Mouse (Mus musculus) layer of hippocampus, adult 9-10 months (tissue): Measurements from ENCODE around the gene Ssbp2.

ENCODE experiments used
- DNase-seq: peaks from one replicate; pipeline ENCODE4 v3.0.0; 2022; ENCODE audit warnings: low spot score

The Ssbp2 gene

GRCm38 (mm10) chr13:91459896-91460620 lies at the start of gene Ssbp2:
Gene Ssbp2, plus strand, starts transcription at chr13:91460283.
- no peak for DNase-seq

GRCm38 (mm10) chr13:91413752-91414503 lies 46.2 kb upstream of the Ssbp2 start:
- DNase-seq = no peak

GRCm38 (mm10) chr13:91415896-91416295 lies 44.2 kb upstream of the Ssbp2 start:
- no peak for DNase-seq

GRCm38 (mm10) chr13:91416698-91417097 lies 43.4 kb upstream of the Ssbp2 start:
- DNase-seq = no peak

GRCm38 (mm10) chr13:91421387-91421949 lies 38.6 kb upstream of the Ssbp2 start:
- DNase-seq = no peak

GRCm38 (mm10) chr13:91430867-91431266 lies 29.2 kb upstream of the Ssbp2 start:
- DNase-seq = no peak

- no peak for DNase-seq
Measured at GRCm38 (mm10) chr13:91431392-91432355, 28.4 kb upstream of the Ssbp2 start.

- DNase-seq = no peak
Measured at GRCm38 (mm10) chr13:91433021-91433420, 27.1 kb upstream of the Ssbp2 start.

GRCm38 (mm10) chr13:91437931-91438330 lies 22.2 kb upstream of the Ssbp2 start:
- no peak for DNase-seq

- DNase-seq = no peak
Measured at GRCm38 (mm10) chr13:91441476-91441875, 18.6 kb upstream of the Ssbp2 start.

GRCm38 (mm10) chr13:91446728-91447127 lies 13.4 kb upstream of the Ssbp2 start:
- DNase-seq = no peak

- DNase-seq = no peak
Measured at GRCm38 (mm10) chr13:91448936-91449335, 11.1 kb upstream of the Ssbp2 start.

GRCm38 (mm10) chr13:91451405-91452166 lies 8.5 kb upstream of the Ssbp2 start:
- no peak for DNase-seq

- no peak for DNase-seq
Measured at GRCm38 (mm10) chr13:91452269-91452668, 7.8 kb upstream of the Ssbp2 start.

GRCm38 (mm10) chr13:91453236-91453635 lies 6.8 kb upstream of the Ssbp2 start:
- DNase-seq = no peak

GRCm38 (mm10) chr13:91456041-91456440 lies 4.0 kb upstream of the Ssbp2 start:
- DNase-seq = no peak

- DNase-seq = no peak
Measured at GRCm38 (mm10) chr13:91456735-91457134, 3.3 kb upstream of the Ssbp2 start.

- DNase-seq = no peak
Measured at GRCm38 (mm10) chr13:91457974-91458373, 2.1 kb upstream of the Ssbp2 start.

- no peak for DNase-seq
Measured at GRCm38 (mm10) chr13:91459489-91459888, 594 bp upstream of the Ssbp2 start.

GRCm38 (mm10) chr13:91460621-91461284 lies 670 bp downstream of the Ssbp2 start:
- peak; percentile 95 for DNase-seq

- no peak for DNase-seq
Measured at GRCm38 (mm10) chr13:91461299-91461698, 1.2 kb downstream of the Ssbp2 start.
